Mouse (Mus musculus): ENCODE measurements at regions not wholly inside any gene's neighbourhood (a gene's known extent, or its start where the extent isn't known, plus 50 kb on each side); places are given as distances from the start of the nearest gene placed in this dataset.
"Not testable (repeated sequence)": the region's sequence is repeated elsewhere in the genome, so short reads cannot be mapped to it uniquely, and the experiment has no call there.

DNA sequence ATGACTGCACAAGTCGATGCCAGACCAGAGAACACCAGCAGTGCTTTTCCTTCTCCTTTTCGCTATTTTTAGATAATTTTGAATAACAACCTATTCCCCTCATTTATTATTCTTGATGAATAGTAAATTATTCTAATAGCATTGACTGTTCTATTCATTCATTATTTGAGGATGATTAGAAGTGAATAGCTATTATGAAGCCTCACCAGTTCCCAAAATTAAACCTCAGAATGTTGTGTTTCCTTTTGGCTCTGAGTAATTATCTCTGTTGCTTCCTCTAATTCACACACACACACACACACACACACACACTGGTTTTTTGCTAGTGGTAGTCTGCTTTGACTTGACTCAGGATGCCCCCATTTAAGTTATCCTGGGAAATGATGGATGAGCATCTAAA lies 540.7 kb downstream of the Cypt12 start:
- DNase-seq (ENCODE audit: low read depth, low spot score): no peak

DNA sequence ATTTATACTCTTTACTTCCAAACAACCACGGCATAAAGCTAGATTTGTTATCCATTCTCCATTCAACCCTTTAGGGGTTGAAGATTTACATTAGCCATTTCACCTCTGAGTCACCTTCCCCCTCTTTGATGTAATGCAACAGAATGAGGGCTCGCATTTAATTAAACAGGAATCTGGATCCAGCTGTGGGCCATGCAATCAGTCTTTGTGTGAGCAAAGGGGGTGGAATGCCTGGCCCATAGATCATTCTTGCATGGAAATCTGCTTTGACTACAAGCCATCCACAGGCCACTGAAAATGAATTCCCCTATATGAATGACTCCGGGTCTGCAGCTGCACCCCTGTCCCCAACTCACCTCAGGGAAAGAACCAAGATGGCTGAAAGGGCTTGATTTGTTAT lies 574.4 kb downstream of the Cypt12 start:
- no peak for DNase-seq (ENCODE audit: low read depth, low spot score)

DNA sequence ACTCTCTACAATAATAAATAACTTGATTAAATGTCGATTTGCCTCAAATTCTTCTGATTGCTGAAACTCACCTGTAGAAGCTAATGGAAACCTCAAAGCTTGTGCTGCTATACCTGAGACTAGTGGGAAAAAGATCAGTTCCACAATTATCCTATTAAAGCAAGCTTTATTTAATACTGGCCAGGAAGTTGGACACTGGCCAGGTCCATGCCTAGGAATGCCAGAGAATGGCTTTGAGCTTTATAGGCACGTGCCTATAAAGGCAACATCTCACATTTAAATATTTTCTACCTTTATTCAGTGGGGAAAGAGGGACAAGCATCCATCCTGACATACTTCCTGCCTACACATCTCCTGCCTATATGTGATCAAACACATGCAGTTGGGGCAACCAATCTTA lies 575.8 kb downstream of the Cypt12 start:
- no peak for DNase-seq (ENCODE audit: low read depth, low spot score)

DNA sequence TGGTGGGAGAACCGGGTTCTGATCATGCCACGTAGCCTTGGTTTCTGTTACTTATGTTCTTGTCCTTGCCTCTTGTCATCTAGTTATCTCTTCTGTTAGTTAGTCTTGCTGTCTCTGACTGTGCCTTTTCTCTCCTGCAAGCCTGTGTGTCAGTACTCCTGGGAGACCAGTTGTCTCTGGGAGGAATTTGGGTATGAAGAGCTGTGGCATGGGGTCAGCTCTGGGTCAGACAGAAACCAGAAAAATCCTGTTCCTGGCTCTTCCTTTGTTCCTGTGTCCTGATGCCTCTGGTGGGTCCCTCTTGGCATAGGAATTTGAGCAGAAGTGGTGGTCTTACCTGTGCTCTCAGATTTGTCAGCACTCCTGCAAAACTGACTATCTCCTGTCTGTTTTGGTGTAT lies 609.0 kb downstream of the Cypt12 start:
- no peak for DNase-seq (ENCODE audit: low read depth, low spot score)

DNA sequence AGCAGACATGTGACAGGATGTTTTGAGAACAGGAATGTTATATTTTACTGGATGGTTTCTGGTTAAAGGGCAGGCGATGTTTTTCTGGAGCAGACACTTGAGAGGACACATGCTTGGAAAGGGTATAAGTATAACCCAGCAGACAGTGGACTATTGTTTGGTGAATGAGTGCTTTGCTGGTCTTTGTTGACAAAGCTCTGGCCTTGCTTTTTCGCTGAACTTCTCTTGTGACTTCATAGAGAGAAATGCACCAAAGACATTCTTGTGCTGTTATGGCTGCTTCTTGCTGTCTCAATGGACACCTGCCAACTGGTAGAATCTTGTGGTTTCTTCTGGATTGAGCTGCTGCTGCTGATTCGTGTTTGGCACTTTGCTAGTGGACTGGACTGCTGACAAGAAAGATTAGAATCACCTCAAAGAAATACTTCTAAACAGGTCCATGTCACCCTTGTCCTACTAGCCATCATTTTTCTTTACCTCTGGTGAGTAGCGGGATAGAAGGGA lies 612.1 kb downstream of the Cypt12 start:
- no peak for DNase-seq (ENCODE audit: low read depth, low spot score)

DNA sequence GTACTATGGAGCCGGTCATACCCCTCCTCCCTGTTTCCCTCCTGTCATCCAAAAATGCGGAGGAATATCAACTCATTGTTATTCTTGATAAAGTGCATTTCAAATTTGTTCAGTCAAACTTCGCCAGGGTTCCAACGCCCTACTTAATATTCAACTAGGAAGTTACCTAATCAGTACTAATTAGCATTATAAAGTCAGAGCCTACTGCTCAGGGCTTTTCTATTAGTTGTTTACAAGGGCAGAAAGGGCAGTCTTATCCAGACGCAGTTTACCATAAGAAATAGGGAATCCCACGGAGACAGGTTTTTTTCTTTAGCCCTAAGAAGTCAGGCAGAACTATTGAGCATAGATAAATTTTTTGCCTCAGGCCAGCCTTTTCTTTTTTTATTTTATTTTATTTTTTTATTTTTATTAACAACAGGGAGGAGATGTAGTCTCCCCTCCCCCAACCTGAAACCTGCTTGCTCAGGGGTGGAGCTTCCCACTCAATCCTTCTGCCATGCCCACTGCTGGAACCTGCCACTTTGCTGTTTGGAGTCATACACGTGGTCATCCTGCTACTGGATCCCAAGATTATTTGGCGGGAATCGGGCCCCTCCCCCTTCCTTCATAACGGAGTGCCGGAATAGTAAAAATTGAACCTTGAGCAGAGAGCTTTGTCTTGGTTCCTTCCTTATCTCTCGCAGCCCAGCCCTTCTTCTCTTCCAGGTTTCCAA lies 632.9 kb downstream of the Cypt12 start:
- DNase-seq (ENCODE audit: low read depth, low spot score): not testable (repeated sequence)

DNA sequence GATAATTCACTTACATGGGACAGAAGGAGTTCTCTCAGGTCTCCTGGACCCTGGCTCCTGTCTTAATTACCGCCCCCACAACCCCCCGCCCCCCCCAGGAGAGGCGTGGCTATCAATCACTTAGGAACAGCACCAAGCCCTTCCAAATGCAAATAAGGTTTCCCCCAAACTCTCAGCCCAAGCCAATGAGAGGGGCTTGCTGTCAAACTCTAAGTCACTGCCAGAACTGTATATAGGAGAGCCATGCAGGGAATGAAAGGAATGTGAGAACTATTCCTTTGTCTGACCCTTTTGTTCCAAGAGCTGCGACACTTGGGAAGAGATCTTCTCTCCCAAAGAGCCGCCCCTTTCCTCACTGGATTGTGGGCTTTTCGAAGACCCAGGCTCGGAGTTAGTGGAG lies 672.4 kb downstream of the Cypt12 start:
- DNase-seq (ENCODE audit: low read depth, low spot score): no peak

DNA sequence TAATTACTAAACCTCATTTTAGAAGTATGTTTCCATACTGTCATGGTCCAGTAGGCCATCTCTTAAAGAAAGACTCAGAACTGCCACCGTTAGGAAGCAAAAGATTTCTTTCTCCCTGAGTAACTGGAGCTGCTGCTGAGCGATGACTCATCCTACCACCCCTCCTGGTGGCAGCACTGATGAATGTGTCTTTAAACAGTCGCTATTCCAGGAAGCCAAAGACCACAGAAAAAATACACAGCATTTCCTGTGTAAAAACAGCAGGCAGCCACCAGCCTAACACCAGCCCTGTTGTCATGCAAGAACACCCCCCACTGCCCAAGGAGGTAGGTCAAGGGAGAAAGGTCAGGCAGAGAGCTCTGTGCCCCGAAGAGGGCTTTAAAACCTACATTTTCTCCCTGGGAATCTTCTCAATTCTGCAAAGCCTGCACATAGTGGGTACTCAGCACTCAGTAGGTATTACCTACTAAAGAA lies 675.7 kb downstream of the Cypt12 start:
- peak; percentile 11 for DNase-seq (ENCODE audit: low read depth, low spot score)

DNA sequence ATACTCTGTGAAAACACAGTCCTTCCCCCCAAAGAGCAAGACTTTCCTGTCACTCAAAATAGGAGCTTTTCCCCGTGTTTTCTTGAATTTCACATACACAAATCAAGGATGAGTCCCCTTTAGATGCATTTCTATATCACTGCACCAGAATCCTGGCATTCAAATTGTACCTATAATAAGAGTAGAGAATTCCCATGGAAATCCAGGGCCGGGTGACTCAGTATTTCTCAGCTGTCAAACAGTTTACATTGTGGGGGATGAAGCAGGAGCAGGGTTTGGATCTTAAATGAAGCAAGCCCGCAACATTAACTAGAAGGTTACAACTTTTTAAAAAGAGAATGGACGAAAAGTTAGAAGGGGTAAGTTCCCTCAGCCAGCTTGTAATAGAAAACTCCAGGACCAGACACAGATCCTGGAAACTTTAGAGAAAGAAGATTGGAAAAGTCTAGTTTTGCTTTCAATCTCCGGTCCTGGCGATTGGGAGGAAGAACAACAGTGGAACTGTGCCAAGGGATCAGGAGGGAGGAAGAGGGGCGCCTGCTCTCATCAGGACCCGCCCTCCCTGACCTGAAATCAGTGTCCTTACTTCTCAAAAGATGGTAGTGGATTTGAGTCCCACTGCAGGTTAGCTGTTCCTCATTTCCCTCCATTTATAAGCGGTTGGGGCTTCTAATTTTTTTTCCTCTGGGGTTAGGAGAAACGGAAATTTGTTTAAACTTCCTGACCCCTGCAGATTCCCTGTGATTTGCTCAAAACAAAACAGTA lies 676.4 kb downstream of the Cypt12 start:
- DNase-seq (ENCODE audit: low read depth, low spot score): no peak

DNA sequence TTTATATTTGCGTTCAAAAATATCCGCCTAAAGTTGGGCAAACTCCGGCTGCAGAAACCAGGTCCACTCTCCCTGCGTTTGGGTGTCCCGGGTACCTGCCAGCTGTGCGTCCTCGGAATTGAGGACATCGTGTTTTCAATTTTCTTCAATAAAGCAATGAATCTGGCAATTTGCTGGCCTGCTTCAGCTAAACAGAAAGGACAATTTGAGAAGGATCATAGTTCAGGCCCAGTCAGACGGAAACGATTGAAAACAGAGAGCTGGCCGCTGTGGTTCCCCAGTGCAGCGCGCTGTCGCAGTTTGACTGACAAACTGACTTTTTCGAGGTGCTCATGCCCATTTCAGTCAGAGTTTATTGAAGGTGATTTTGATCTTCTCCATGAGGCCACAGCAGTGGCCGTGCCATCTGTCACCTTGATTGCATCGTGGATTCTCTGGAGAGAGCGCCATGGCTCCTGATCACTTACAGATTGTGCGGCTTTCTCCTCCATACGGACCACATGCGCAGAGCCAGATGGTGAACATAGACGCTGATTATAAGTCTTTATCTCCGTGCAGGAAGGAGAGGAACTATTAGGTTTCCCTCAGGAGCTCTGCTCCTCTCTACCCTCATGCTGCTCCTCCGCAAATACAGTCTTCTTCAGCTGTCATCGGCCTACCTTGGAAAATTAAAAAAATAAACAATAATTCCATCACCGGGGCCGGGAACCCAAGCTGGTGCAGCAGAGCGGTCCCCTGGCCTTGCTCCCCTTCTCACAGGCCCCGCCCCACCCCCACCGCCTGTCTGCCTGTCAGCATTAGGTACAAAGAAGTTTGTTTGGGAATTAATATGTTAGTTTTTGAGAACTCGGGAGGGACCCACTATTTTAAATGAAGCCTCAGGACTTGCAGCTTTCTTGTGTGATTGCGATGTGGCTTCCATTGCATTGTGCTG lies 677.5 kb downstream of the Cypt12 start:
- DNase-seq (ENCODE audit: low read depth, low spot score): no peak

DNA sequence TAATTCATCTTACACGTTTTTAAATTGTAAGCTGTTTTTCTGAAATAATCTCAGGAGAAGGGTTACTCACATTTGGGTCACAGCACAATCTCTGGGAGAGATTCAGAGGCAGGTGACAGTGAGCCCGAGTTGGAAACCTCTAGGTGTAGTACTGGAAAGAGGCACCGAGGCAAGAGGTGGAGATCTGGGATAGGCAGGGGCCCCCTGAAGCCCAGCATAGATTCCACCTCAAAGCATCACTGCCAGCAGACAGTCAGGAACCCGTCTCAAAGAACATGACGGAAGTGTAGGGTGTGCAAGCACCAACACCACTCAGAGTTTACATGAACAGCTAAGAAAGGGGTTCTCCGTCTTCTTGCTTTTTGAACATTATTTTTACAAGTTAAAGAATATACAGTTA lies 678.2 kb downstream of the Cypt12 start:
- DNase-seq (ENCODE audit: low read depth, low spot score): no peak

DNA sequence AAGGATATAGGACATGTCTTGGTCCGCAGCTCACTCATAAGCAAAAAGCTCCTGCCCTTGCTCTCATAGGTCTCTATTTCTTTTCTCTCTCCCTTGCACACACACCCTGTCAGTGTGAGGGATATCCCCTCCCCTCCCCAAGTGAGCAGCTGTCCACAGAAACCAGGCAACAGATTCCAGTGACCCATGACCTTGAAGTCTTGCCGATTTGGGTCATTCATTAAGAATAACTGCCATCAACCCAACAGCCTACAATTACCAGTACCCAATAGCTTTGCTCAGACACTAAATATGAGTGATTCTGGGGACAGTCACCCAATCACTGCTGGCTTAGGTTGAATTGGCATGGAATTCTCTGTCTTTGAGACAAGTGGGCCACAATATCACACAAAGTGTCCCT lies 678.6 kb downstream of the Cypt12 start:
- DNase-seq (ENCODE audit: low read depth, low spot score): no peak

DNA sequence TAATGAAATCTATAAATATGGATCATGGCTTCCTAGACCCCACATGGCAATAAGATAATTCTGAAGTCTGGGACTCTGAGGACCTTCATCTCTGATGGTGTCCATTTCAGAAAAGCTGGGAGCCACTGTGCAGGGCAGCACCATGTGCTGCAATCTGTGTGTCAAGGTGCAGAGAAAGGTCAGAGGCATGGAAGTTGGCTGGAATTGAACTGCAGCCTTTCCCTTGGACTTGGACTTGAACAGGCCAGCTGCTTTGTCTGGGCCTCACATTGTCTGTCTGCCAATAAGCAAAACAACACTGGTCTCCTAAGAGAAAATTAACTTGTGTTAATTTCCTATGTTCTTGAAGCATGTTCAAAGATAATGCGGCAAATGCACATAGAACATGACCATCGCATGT lies 681.0 kb downstream of the Cypt12 start:
- DNase-seq (ENCODE audit: low read depth, low spot score): no peak

DNA sequence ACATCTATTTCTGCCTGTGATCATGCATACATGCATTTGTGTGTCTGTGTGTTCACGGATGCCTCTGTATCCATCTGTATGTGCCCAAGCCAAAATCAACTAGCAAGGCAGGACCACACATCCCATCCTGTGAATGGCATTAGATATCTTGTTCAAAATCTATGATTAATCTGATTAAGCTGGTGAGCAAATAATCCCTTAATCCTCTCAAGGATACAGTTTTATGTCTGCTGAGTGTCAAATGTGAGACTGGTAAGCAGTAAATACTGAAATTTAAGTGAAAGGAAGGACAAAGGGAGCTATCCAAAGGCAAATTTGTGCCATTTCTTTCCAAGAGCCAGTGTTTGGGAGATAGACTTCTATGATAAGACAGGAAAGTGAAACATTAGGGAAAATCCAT lies 683.4 kb downstream of the Cypt12 start:
- DNase-seq (ENCODE audit: low read depth, low spot score): no peak

DNA sequence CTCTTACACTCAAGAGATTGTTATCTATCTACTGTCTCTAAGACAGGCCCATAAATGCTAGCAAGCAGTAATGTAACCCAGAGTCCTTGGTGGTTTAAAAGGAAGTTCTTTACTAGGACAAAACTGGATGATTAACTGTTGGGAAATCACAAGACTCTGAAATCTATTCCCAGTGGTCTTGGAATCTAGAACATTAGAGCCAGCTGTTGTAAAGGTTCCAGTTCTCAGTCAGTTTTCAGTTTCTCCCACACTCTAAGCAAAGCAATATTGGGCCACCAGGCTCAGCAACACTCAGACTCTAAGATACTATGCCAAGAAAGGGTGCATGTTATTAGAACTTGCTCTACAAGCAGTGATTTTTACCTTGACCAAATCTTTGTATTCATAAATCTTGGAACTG lies 686.6 kb downstream of the Cypt12 start:
- no peak for DNase-seq (ENCODE audit: low read depth, low spot score)

DNA sequence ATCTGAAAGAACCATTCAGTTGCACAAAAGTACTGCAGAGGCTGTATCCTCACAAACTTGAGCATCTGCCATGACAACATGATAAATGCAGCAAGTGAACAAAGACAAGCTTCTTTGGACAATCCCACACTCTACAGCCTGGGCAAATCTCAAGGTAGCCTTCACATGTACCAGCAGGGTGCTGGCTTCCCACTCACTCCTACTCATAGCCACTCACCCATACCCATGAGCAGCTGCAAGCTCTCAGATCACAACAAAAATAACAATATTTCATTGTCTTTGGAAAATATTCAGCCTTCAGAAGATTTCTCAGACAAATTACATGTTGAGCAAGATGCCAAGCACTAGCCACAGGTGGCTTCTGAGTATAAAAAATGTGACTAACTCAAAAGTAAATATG lies 689.3 kb downstream of the Cypt12 start:
- DNase-seq (ENCODE audit: low read depth, low spot score): no peak

DNA sequence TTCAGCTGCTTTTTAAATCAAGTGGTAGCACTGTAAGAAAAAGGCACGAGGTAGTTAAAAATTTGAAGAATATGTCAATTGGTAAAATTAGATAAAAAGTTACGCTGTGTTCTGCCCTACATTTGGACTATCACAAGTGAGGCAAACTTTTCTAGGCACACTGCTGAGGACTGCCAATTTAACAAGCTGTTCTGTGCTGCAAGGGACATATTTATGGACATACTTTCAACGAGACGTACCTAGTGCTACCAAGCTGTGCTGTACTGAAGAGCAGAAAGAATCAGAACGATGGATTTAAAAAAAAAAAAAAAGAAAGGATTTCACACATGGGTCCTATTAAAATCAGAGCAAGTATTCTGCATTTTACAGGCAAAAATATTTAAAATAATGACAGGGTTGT lies 692.1 kb downstream of the Cypt12 start:
- DNase-seq (ENCODE audit: low read depth, low spot score): no peak

DNA sequence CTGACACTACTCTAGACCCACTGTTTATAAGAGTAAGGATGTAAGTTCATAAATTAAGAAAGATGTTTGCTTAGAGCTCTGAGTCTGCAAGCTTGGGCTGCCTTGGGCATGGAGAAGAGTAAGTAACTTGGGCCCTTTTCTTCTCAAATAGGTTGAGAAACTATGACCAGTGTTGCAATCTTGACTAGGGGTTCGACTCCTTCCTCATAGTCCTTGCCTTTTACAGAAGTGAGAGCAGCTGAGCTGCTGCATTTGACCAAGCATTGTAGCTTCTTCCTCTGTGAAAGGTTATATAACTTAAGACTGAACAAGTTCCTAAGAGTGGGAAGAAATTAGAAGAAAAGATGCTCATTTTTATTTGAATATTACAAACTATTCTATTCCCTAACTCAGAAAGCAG lies 693.5 kb downstream of the Cypt12 start:
- DNase-seq (ENCODE audit: low read depth, low spot score): no peak

DNA sequence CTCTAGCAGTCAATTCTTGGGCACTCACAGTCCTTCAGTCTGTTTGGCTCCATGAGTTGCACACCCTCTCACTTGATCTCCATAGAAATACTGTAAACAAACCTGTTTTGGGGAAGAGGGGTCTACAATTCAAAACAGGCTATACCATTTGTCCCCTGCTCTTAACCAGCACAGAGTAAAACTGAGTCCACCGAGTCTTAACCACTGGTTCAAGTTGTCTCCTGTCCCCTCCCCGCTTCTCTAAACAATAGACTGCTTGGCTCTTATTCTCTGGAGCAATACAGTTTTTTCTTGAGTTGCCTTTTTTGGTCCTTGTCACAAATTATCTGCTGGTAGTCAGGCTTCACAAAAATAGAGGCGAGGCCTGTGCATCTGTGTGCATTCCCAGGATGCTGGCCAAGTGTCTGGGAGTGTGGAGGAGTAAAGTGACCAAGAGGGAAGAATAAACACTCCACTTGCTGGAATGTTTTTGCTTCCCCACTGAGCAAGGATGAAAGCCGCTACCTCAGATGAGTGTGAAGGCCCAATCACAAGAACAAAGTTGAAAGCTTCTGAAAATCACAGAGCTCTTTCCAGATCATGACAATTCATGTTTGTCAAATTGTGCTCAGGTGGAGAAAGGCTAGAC lies 695.3 kb downstream of the Cypt12 start:
- no peak for DNase-seq (ENCODE audit: low read depth, low spot score)

DNA sequence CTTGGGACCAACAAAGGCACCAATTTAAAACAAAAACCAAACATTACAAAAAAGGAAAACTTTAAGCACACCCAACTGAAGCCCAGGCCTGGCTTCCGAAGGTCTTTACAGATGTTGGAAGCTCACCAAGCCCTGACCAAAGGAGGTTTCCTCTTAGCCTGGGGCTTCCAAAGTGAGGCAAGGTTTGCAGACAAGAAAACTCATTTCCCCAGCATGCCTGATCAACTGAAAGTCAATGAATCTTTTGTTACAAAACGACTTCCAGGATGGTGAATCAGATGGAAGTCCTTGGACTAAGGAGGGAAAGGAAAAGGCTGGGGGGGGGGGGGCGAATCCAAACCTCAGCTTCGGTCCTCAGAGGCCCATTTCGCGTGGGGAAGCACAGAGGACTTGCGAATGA lies 697.3 kb downstream of the Cypt12 start:
- no peak for DNase-seq (ENCODE audit: low read depth, low spot score)

DNA sequence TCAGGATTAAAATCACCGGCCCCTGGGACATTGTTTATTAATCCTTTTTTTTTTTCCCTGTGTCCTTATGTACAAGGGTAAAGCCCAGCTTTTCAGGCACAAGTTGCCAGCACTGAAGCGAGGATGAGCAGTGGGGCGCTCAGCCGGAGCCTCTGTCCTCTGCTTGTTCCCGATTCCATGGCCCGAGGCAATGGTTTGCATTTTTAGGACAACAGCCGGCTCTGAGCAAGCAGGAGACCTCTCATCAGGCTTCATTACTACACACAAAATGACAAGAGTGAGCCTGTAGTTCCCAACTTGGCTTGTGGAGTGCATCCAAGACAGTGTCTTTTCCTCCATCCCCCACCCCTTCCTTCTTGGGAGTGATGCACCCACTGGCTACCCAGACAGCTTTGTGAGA lies 697.7 kb downstream of the Cypt12 start:
- DNase-seq (ENCODE audit: low read depth, low spot score): no peak

DNA sequence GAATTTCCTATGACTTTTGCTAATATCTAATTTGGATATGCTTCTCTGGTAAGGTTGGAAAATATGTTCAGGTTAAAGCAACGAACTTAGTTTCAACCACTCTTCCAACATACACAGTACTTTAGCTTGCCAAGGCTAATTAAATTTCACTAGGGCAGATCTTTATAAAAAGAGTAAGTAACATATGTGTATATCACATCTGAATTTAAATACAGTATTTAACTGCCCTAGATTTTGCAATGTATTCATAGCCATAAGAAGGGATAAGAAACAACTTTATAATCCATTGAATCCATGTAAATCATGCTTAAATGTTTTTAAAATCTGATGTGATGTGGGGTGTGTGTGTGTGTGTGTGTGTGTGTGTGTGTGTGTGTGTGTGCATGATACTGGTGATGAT lies 705.3 kb downstream of the Cypt12 start:
- no peak for DNase-seq (ENCODE audit: low read depth, low spot score)

Measured in CD4-positive helper T cell, adult 2 months (primary cell).